9 mouse cellular contexts compared by ENCODE assay signal in the genomic region with DNA sequence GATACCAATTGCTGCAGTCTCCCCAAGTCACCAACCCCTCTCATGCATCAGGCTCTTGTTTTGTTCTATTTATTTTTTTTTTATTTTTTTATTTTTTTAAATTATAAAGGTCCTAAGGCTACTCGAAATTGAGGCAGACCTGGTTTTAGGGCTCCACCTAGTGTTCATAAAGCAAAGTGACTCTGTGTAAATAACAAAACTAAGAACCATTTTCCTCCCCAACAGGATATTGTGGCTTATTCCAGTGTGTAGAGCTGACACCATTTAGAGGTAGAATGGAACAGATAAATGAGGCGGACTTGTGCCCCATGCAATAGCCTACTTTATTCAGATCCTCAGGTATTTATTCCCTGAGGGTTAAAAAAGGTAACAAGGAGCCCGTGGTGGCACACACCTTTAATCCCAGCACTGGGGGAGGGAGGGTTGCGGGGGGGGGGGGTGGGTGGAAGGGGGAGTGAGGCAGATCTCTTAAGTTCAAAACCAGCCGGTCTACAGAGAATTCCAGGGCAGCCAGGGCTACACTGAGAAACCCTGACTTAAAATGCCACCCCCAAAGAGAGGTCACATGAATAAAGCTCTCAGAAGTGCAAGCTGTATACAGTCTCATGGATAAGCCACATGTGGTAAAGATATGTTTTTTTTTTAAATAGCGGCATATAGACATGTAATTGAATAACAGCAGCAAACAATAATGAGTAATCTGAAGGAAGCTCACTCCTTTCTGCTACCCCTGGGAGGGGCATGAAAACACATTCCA. TPM values are rescaled to one million over a fixed set of nuclear protein-coding genes. Genes with fewer than 3 reads are reported as not detected.
DNase-seq lines count a peak whose midpoint lies in the region; ATAC-seq lines count a peak whose summit lies in the region.
"Had no signal": no experiment of that assay in that cellular context is flagged by ENCODE, and none has a peak within 500 bp of the region (broad histone marks: within the 10 kb centered on the region; RNA-seq: fewer than 3 reads in every experiment).

No protein-coding gene starts in this region.

- no peaks in the 10 kb centered on the region for H3K27me3 ChIP-seq in forebrain, embryonic 13.5 days
- no peaks in the 10 kb centered on the region for H3K27me3 ChIP-seq in forebrain, embryonic 11.5 days (ENCODE audit: control insufficient read depth, insufficient read depth, low read length)
- H3K27me3 ChIP-seq in hindbrain, embryonic 15.5 days: no peaks in the 10 kb centered on the region
- H3K27me3 ChIP-seq: Patski had no signal

- H3K27ac ChIP-seq in forebrain, embryonic 13.5 days: no peak overlapping the region
- H3K27ac ChIP-seq in forebrain, embryonic 11.5 days (ENCODE audit: low read depth, low read length): no peak overlapping the region
- no peak overlapping the region for H3K27ac ChIP-seq in hindbrain, embryonic 15.5 days (replicated peaks)

- H3K9ac ChIP-seq in forebrain, embryonic 13.5 days: no peak overlapping the region
- H3K9ac ChIP-seq in forebrain, embryonic 11.5 days (ENCODE audit: low read length): no peak overlapping the region
- H3K9ac ChIP-seq in hindbrain, embryonic 15.5 days: no peak overlapping the region

- DNase-seq in forebrain, embryonic 11.5 days (ENCODE audit: low spot score): no peak
- DNase-seq in retina, adult 2 months (ENCODE audit: low read depth, low spot score): peak; percentile 29
- no peak for DNase-seq in retina, embryonic 14.5 days (ENCODE audit: low spot score)
- peak; percentile 40 for DNase-seq in retina, postnatal 7 days (ENCODE audit: low read depth, low spot score)
- DNase-seq in c-Kit-positive CD71-positive TER-119-positive erythroid progenitor cells, embryonic 14.5 days (ENCODE audit: low spot score): no peak
- no peak for DNase-seq in right cerebral cortex, postnatal 36 days (ENCODE audit: low spot score in 2 of 2)

- WGBS in forebrain, embryonic 13.5 days: 41% methylated on average over 6 of the region's 6 CpGs
- WGBS in forebrain, embryonic 11.5 days: 45% methylated on average over 6 of the region's 6 CpGs
- 41% methylated on average over 6 of the region's 6 CpGs for WGBS in hindbrain, embryonic 15.5 days

- no peak overlapping the region for H3K4me2 ChIP-seq in forebrain, embryonic 13.5 days
- H3K4me2 ChIP-seq in forebrain, embryonic 11.5 days (ENCODE audit: low read depth, low read length, severe bottlenecking): no peak overlapping the region
- no peak overlapping the region for H3K4me2 ChIP-seq in hindbrain, embryonic 15.5 days

- ATAC-seq in forebrain, embryonic 13.5 days: 0 out of 2 replicates have a peak, but pooled peaks have one; percentile 45
- ATAC-seq in forebrain, embryonic 11.5 days (replicated peaks; ENCODE audit: low FRiP score): no peak
- peak; percentile 76 for ATAC-seq in hindbrain, embryonic 15.5 days (ENCODE audit: low FRiP score, low read depth)
- ATAC-seq: Patski had no signal

- no peaks in the 10 kb centered on the region for H3K4me1 ChIP-seq in forebrain, embryonic 13.5 days
- H3K4me1 ChIP-seq in forebrain, embryonic 11.5 days (replicated peaks; ENCODE audit: control insufficient read depth, insufficient read depth, low read length): no peaks in the 10 kb centered on the region
- H3K4me1 ChIP-seq in hindbrain, embryonic 15.5 days (replicated peaks): peaks cover 3% of the 10 kb centered on the region; the same call in 1 of the 2 replicates

- no peaks in the 10 kb centered on the region for H3K9me3 ChIP-seq in forebrain, embryonic 13.5 days (replicated peaks)
- no peaks in the 10 kb centered on the region for H3K9me3 ChIP-seq in forebrain, embryonic 11.5 days (ENCODE audit: control insufficient read depth, low read length)
- H3K9me3 ChIP-seq in hindbrain, embryonic 15.5 days: no peaks in the 10 kb centered on the region

- no peak overlapping the region for H3K4me3 ChIP-seq in forebrain, embryonic 13.5 days
- no peak overlapping the region for H3K4me3 ChIP-seq in forebrain, embryonic 11.5 days (ENCODE audit: low read depth, low read length)
- H3K4me3 ChIP-seq in hindbrain, embryonic 15.5 days: no peak overlapping the region

- no peaks in the 10 kb centered on the region for H3K36me3 ChIP-seq in forebrain, embryonic 13.5 days (ENCODE audit: poor library complexity, severe bottlenecking)
- no peaks in the 10 kb centered on the region for H3K36me3 ChIP-seq in forebrain, embryonic 11.5 days (ENCODE audit: control insufficient read depth, insufficient read depth, low read length)
- H3K36me3 ChIP-seq in hindbrain, embryonic 15.5 days: no peaks in the 10 kb centered on the region

RNA-seq across cellular contexts. Expression of gene Noc4l, which starts 17.1 kb away (rescaled TPM):
- 47.2 and 57.8 TPM in 2 replicates for polyA plus RNA-seq in forebrain, embryonic 13.5 days (2015; fragmentation: Nextera tagmentation; extraction: Ambion mirVana)
- polyA plus RNA-seq in forebrain, embryonic 11.5 days (2014; fragmentation: Nextera tagmentation; extraction: Ambion mirVana): 68.9 and 78.2 TPM in 2 replicates
- polyA plus RNA-seq in hindbrain, embryonic 15.5 days (2015; fragmentation: Nextera tagmentation; extraction: Ambion mirVana): 42.7 and 46.1 TPM in 2 replicates

RNA-seq across cellular contexts. Expression of gene Ddx51, which starts 17.1 kb away (rescaled TPM):
- polyA plus RNA-seq in forebrain, embryonic 13.5 days (2015; fragmentation: Nextera tagmentation; extraction: Ambion mirVana): 17.9 and 21.2 TPM in 2 replicates
- polyA plus RNA-seq in forebrain, embryonic 11.5 days (2014; fragmentation: Nextera tagmentation; extraction: Ambion mirVana): 41.9 and 43.0 TPM in 2 replicates
- polyA plus RNA-seq in hindbrain, embryonic 15.5 days (2015; fragmentation: Nextera tagmentation; extraction: Ambion mirVana): 18.7 and 19.3 TPM in 2 replicates

Comparison
In these comparisons a context has a peak if more than half of its experiments do, and no peak if none do; other contexts are left out.
1. DNase-seq: peak in retina, adult 2 months (single experiment) and retina, postnatal 7 days (single experiment); none in forebrain, embryonic 11.5 days (single experiment), retina, embryonic 14.5 days (single experiment), c-Kit-positive CD71-positive TER-119-positive erythroid progenitor cells, embryonic 14.5 days (single experiment) and right cerebral cortex, postnatal 36 days (0 of 2).